Mouse (Mus musculus) ovary, adult 2 months (tissue): ENCODE measurements around the gene Phf11d. TPM values are rescaled to one million over a fixed set of nuclear protein-coding genes. Genes with fewer than 3 reads are reported as not detected.

Source experiments
- polyA plus RNA-seq: library from polyadenylated mRNA; depleted of rRNA; stranded (reverse); fragments of >200 nt; gene quantifications from 2 replicates; pipeline ENCODE4 v1.2.3, GENCODE M21; 2012; rRNA removed

Phf11d gene
- 5.9 and 6.9 TPM in 2 replicates for polyA plus RNA-seq

GRCm38 (mm10) chr14:59365244-59365644 is at the start of gene Phf11d:
Gene Phf11d (minus strand): TSS chr14:59365470.

GRCm38 (mm10) chr14:59395281-59395680 is 30.0 kb upstream of the Phf11d start, which contains the start of gene Phf11c:
Gene Phf11c (minus strand): TSS chr14:59395381.

GRCm38 (mm10) chr14:59341189-59341588 is 24.1 kb downstream of the Phf11d start, which contains the start of gene Phf11b:
Gene Phf11b (minus strand): TSS chr14:59341351.

Other genes starting within 250 kb of the Phf11d start
- gene 1700129C05Rik, start 222.6 kb downstream of the Phf11d start, polyA plus RNA-seq = not detected in 2 replicates
- not detected in 2 replicates for gene Gm5142, start 186.7 kb downstream of the Phf11d start, polyA plus RNA-seq
- gene Rcbtb1, start 164.3 kb downstream of the Phf11d start, polyA plus RNA-seq = 19.9 and 24.3 TPM in 2 replicates
- gene Gm6904, start 105.3 kb downstream of the Phf11d start, polyA plus RNA-seq = not detected in 2 replicates
- 0.42 and 0.59 TPM in 2 replicates for gene Phf11a, start 67.9 kb downstream of the Phf11d start, polyA plus RNA-seq
- 0.40 and 0.46 TPM in 2 replicates for gene Phf11b, start 24.1 kb downstream of the Phf11d start, polyA plus RNA-seq
- 0.09 and 0.23 TPM in 2 replicates for gene Phf11c, start 29.9 kb upstream of the Phf11d start, polyA plus RNA-seq
- gene Setdb2, start 75.4 kb upstream of the Phf11d start, polyA plus RNA-seq = 4.5 and 5.9 TPM in 2 replicates
- 5.4 and 5.7 TPM in 2 replicates for gene Cab39l, start 75.5 kb upstream of the Phf11d start, polyA plus RNA-seq
- 2.0 and 3.9 TPM in 2 replicates for gene Cdadc1, start 232.5 kb upstream of the Phf11d start, polyA plus RNA-seq